Mouse (Mus musculus) kidney, adult 2 months (tissue): ENCODE measurements around the gene Krcc1.

Source experiments
- CTCF ChIP-seq: fragments of 200-500 bp; conservative IDR thresholded peaks from 2 replicates; pipeline ENCODE4 v1.5.1; 2011; ENCODE audit warnings: low read depth, mild to moderate bottlenecking, control low read depth, low read length, moderate library complexity, mixed read lengths; ENCODE audit not compliant: insufficient read depth, insufficient read length
- POLR2A ChIP-seq: fragments of 200-500 bp; IDR thresholded peaks from one replicate; pipeline ENCODE4 v1.6.1; 2011; ENCODE audit warnings: low read depth, low read length, control low read depth

- TF ChIP-seq POLR2A (no peak), CTCF (no peak)
Measured at GRCm38 (mm10) chr6:71273715-71274114, 2.2 kb downstream of the Krcc1 start.
